Mouse (Mus musculus): Measurements from ENCODE around the gene Btf3l4. TPM values are rescaled to one million over a fixed set of nuclear protein-coding genes. Genes with fewer than 3 reads are reported as not detected.

Gene Btf3l4
- polyA plus RNA-seq, 1 experiment from 2014 or later: 162 TPM

DNA sequence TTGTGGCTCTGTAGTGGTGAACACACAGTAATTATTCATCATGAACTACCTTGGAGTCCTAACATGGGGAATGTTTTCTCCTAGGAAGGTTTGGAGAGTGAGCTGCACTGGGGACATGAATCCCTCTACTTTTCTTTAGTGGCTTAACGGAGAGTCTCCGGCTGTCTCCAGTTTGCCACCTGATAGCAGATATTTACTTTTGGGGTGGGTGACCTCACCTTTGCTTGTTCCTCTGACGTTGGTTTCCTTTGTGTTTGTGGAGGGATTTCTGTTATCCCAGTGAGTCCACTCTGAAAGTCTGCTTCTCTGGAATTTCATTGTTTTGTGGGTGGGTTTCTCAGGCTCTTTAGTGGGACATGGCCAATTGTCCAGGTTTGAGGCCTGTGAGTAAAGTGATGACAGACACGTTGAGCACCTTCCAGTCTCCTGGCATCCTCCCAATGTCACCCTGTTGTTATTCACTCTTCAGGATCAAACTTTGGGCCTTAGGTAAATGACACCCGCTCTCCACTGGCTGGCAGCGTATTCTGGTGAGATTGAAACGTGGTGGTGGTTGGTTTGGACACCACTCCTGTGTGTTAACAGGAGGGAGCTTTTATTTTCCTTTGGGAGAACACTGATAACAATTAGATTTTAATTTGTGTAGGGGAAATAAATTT lies 8.6 kb upstream of the Btf3l4 start:
- Histone ChIP-seq H3K4me2 (no peak overlapping the region), H3K4me3 (replicated peaks) (no peak overlapping the region), H3K27me3 (no peaks in the 10 kb centered on the region), H3K4me1 (no peaks in the 10 kb centered on the region; the same call in 1 of the 2 replicates), H3K27ac (no peak overlapping the region), H3K9ac (no peak overlapping the region), H3K9me3 (replicated peaks) (no peaks in the 10 kb centered on the region), H3K36me3 (peaks cover 10% of the 10 kb centered on the region)
- no peak for ATAC-seq (replicated peaks; ENCODE audit: low FRiP score)
- WGBS: 90% methylated on average over 7 of the region's 7 CpGs

DNA sequence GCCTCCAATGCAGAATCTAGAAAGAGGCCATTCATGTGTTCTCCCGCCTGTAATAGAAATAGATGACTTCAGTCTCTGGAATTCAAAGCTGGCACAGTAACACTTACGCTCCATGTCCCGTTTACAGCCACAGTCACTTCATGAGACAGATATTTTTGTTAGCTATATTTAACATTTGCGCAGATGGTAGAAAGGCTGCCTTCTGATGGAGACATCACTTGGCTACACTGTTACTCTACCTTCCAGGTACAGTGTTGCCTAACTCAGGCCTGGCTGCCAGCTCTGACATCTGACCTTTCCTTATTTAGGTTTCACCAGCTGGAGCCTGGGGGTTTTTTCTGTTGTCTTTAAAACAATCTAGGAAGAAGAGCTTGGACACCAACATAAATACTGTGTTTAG lies 4.6 kb upstream of the Btf3l4 start:
- Histone ChIP-seq H3K27me3 (no peaks in the 10 kb centered on the region), H3K36me3 (peaks cover 10% of the 10 kb centered on the region), H3K4me2 (no peak overlapping the region), H3K9me3 (replicated peaks) (no peaks in the 10 kb centered on the region), H3K4me1 (peaks cover 18% of the 10 kb centered on the region), H3K9ac (no peak overlapping the region), H3K4me3 (replicated peaks) (no peak overlapping the region), H3K27ac (no peak overlapping the region)
- ATAC-seq (replicated peaks; ENCODE audit: low FRiP score): no peak
- 80% methylated on average over 4 of the region's 4 CpGs for WGBS

DNA sequence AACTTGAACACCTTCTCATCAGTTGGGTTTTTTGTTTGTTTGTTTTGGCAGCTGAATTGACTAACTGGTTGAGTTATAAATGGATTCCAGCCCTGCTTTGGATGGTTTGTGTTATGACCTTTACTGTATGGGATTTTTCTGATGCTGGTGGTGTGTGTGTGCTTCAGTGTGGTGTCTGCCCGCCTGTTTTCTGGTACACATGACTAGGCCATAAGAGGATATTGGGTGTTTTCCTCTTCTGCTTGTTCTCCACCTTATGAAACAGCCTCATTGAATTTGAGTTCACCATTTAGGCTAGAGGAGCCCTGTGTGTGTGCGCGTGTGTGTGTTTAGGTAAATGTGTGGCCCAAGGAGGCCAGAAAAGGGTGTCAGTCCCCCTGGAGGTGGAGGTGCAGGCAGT lies 2.1 kb upstream of the Btf3l4 start:
- no peaks in the 10 kb centered on the region for H3K9me3 ChIP-seq (replicated peaks)
- peak overlapping the region; percentile 99 for H3K27ac ChIP-seq
- no peaks in the 10 kb centered on the region for H3K27me3 ChIP-seq
- H3K9ac ChIP-seq: peak overlapping the region; percentile 93
- peaks cover 6% of the 10 kb centered on the region for H3K36me3 ChIP-seq
- H3K4me2 ChIP-seq: peak overlapping the region; percentile 74
- H3K4me3 ChIP-seq (replicated peaks): peak overlapping the region; percentile 89
- peaks cover 28% of the 10 kb centered on the region for H3K4me1 ChIP-seq
- ATAC-seq (replicated peaks; ENCODE audit: low FRiP score): no peak
- WGBS: 47% methylated on average over 3 of the region's 3 CpGs

DNA sequence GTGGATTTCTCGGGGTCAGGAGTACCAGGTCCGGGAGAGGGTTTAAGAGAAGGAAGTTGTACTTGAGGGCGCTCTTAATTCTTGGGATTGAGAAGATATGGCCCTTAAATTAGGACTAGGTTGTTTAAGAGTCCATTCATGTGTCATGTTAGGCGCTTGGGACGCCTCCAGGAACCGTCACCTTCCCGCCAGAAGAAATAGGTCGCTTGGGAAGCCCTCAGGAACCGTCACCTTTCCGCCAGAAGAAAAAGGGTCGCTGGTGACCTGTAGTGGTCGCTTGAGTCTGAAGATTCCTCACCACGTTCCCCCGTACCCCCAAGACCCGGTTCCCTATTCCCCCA lies 1.5 kb upstream of the Btf3l4 start:
- Histone ChIP-seq H3K9ac (peak overlapping the region; percentile 93), H3K4me1 (peaks cover 28% of the 10 kb centered on the region), H3K27ac (peak overlapping the region; percentile 99), H3K4me3 (replicated peaks) (peak overlapping the region; percentile 89), H3K36me3 (peaks cover 8% of the 10 kb centered on the region), H3K4me2 (peak overlapping the region; percentile 74), H3K9me3 (replicated peaks) (no peaks in the 10 kb centered on the region), H3K27me3 (no peaks in the 10 kb centered on the region)
- WGBS: 1% methylated on average over 15 of the region's 15 CpGs
- ATAC-seq (replicated peaks; ENCODE audit: low FRiP score): no peak

DNA sequence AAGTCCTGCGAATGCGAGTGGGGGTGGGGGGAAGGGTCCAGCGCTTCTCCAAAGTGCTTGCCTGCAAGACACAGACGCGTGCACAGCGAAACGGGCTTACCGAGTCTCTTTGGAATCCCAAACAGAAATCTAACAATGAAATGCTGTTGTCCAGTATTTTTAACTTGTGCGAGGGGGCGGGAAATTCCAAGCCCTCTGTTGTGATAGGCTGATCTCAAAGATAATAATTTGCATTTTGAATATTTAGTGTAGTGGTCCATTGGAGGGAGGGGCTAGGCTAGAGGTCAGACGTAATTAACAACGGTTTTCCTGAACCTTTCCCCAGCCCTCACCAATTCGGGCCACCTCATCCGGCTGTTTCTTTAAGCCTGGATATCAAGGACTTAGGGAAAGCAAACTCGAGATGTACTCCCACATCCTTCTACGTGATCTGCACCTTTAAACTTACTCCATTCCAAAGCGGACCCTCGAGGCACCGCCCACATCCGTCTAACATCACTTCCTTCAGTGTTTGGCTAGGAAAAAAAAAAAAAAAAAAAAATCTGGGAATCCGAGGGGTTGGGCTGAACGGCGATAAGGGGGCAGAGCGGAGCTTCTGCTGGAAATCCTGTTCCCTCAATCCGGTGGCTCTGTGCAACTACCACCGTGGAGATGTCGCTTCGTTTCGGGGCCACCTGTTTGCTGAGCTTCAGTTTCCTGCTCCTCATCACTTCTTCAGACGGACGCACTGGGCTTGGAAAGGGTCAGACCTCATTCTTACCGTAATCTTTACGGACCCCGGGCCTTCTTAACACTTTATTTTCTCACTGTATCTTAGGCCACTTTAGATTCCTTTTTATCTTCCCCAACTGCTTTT lies 929 bp upstream of the Btf3l4 start, which contains the start of gene Txndc12:
Txndc12 (plus strand) TSS at position 487 of the 856 bp plus-strand sequence.
- peaks cover 12% of the 10 kb centered on the region for H3K36me3 ChIP-seq
- H3K4me2 ChIP-seq: peak within 1 kb of the TSS; percentile 74
- peaks cover 28% of the 10 kb centered on the region for H3K4me1 ChIP-seq
- peak within 1 kb of the TSS; percentile 93 for H3K9ac ChIP-seq
- WGBS: under 1% methylated on average over 34 of the region's 34 CpGs
- H3K27me3 ChIP-seq: no peaks in the 10 kb centered on the region
- peak; percentile 85 for ATAC-seq (replicated peaks; ENCODE audit: low FRiP score)
- H3K4me3 ChIP-seq (replicated peaks): peak within 1 kb of the TSS; percentile 89
- peak within 1 kb of the TSS; percentile 99 for H3K27ac ChIP-seq
- no peaks in the 10 kb centered on the region for H3K9me3 ChIP-seq (replicated peaks)

DNA sequence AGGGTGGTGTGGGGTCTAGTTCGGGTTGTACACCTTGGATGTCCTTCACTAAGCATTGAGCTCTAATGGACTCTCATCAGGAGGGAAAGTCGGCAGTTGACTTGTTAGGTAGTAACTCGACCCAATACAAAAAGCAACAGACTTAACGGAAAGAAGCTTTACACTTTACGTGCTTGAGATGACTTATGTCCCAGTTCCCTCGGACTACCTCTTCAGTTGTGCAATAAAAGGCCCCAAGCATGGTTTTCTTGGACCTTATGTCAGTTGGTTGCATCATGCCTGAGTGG lies 357 bp upstream of the Btf3l4 start:
- WGBS: 0% methylated on average over 6 of the region's 6 CpGs

DNA sequence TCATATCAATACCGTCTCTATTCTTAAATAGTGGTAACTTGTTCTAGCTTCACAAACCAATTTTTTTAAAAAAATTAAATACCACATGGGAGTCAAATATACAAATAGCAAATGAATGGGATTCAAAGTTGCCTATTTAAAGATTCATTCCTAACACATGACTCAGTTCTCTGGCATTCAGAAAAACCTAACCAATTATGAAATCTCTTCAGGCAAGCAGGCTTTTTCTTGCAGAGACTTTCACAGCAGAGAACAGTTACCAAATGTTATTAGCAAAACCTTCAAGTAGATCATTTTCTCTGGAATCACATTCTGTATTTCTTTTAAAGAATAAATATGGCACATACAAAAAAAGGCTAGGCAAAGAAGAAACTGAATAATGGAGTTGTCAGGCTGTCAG lies 2.7 kb downstream of the Btf3l4 start:
- WGBS: 95% methylated on average over 1 of the region's 1 CpGs
- Histone ChIP-seq H3K4me3 (replicated peaks) (no peak overlapping the region), H3K4me2 (no peak overlapping the region), H3K27ac (no peak overlapping the region), H3K4me1 (peaks cover 15% of the 10 kb centered on the region), H3K9me3 (replicated peaks) (no peaks in the 10 kb centered on the region), H3K36me3 (peaks cover 42% of the 10 kb centered on the region), H3K27me3 (no peaks in the 10 kb centered on the region), H3K9ac (no peak overlapping the region)
- no peak for ATAC-seq (replicated peaks; ENCODE audit: low FRiP score)

More for the DNA sequence above, 357 bp upstream of the Btf3l4 start:
- no peak for ATAC-seq (replicated peaks; ENCODE audit: low FRiP score)
- Histone ChIP-seq H3K36me3 (peaks cover 15% of the 10 kb centered on the region), H3K27me3 (no peaks in the 10 kb centered on the region), H3K27ac (peak overlapping the region; percentile 99), H3K4me3 (replicated peaks) (peak overlapping the region; percentile 89), H3K9ac (peak overlapping the region; percentile 93), H3K9me3 (replicated peaks) (no peaks in the 10 kb centered on the region), H3K4me2 (peak overlapping the region; percentile 74), H3K4me1 (peaks cover 28% of the 10 kb centered on the region)

DNA sequence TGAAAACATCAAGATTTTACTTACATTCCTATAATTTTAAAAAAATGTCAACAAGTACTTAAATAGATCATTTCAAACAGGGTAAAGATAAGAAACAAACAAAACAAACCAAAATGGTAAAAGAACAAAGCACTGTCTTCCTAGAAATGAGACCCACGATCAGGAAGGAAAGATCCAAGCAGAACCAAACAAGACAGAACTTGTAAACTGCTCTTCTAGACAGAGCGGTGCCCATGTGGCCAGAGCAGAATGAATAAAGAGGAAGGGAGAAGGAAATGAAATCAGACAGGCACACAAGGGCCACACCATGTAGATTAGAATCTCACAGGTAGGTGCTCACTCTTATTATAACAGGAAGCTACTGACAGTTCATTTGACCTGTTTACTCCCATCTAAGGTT lies 6.8 kb downstream of the Btf3l4 start:
- peaks cover 79% of the 10 kb centered on the region for H3K36me3 ChIP-seq
- no peak overlapping the region for H3K9ac ChIP-seq
- 91% methylated on average over 2 of the region's 2 CpGs for WGBS
- peaks cover 1% of the 10 kb centered on the region for H3K4me1 ChIP-seq
- ATAC-seq (replicated peaks; ENCODE audit: low FRiP score): no peak
- H3K9me3 ChIP-seq (replicated peaks): no peaks in the 10 kb centered on the region
- H3K4me2 ChIP-seq: no peak overlapping the region
- H3K27me3 ChIP-seq: no peaks in the 10 kb centered on the region
- H3K27ac ChIP-seq: no peak overlapping the region
- no peak overlapping the region for H3K4me3 ChIP-seq (replicated peaks)

DNA sequence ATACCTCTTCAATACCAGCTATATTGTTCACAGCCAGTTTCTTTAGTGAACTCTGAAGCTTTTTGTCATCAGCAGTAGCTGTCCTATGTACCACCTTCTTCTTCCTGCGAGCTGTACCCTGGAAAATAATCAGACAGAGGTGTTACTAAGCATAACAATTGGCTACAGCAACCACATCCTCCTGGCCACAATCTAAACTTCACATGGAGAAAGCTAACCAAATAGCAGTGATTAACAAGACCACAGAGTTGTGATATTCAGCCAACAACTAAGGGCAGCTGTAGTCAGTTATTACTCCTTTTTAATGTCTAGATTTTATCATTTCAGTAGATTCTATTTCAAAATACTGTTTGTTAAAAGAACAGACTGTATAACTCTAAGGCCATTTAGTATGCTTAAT lies 7.3 kb downstream of the Btf3l4 start:
- Histone ChIP-seq H3K9me3 (replicated peaks) (no peaks in the 10 kb centered on the region), H3K9ac (no peak overlapping the region), H3K4me1 (no peaks in the 10 kb centered on the region), H3K4me3 (replicated peaks) (no peak overlapping the region), H3K27ac (no peak overlapping the region), H3K36me3 (peaks cover 84% of the 10 kb centered on the region), H3K4me2 (no peak overlapping the region), H3K27me3 (no peaks in the 10 kb centered on the region)
- ATAC-seq (replicated peaks; ENCODE audit: low FRiP score): no peak
- WGBS: 90% methylated on average over 1 of the region's 1 CpGs

DNA sequence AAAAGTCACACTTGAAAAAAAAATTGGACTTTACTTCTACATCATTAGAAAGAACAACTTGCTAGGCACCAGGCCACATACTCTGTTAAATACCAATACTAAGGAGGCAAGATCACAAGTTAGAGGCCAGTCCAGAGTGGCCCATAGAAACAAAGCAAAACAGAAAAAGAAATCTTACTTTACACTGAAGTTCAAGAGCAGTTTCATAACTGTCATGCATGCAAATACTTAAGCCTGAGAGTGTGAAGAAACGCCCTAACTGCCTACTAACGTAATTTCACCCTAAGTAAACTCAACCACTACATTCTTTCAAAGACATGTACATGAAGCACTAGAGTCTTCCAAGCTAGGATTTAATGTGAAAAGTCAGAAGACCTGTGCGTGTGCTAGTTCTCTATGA lies 7.7 kb downstream of the Btf3l4 start:
- Histone ChIP-seq H3K4me3 (replicated peaks) (no peak overlapping the region), H3K4me2 (no peak overlapping the region), H3K9ac (no peak overlapping the region), H3K27ac (no peak overlapping the region), H3K4me1 (no peaks in the 10 kb centered on the region), H3K27me3 (no peaks in the 10 kb centered on the region), H3K36me3 (peaks cover 88% of the 10 kb centered on the region), H3K9me3 (replicated peaks) (no peaks in the 10 kb centered on the region)
- WGBS: 95% methylated on average over 3 of the region's 3 CpGs
- no peak for ATAC-seq (replicated peaks; ENCODE audit: low FRiP score)

DNA sequence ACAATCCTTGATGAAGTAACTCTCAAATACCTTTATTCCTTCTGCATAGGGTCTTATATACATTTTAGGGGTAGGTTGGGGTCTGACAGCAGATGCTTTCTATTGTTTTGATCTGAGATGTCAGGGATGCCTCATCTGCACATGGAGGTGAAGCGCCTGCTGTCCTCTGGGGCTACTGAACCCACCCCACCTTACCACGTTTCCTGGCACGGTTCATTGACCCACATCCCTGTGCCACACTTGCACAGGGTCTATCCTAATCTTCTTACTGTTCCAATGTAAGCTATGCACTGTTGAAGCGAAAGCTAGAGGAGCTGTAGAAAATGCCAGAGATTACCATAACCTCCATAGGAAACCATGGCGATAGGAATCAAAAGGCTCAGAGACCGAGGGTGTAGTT lies 21.9 kb downstream of the Btf3l4 start:
- Histone ChIP-seq H3K9ac (no peak overlapping the region), H3K9me3 (replicated peaks) (no peaks in the 10 kb centered on the region), H3K36me3 (peaks cover 12% of the 10 kb centered on the region; the same call in 1 of the 2 replicates), H3K27me3 (no peaks in the 10 kb centered on the region), H3K27ac (no peak overlapping the region), H3K4me1 (no peaks in the 10 kb centered on the region), H3K4me2 (no peak overlapping the region), H3K4me3 (replicated peaks) (no peak overlapping the region)
- 65% methylated on average over 6 of the region's 6 CpGs for WGBS
- ATAC-seq (replicated peaks; ENCODE audit: low FRiP score): no peak

DNA sequence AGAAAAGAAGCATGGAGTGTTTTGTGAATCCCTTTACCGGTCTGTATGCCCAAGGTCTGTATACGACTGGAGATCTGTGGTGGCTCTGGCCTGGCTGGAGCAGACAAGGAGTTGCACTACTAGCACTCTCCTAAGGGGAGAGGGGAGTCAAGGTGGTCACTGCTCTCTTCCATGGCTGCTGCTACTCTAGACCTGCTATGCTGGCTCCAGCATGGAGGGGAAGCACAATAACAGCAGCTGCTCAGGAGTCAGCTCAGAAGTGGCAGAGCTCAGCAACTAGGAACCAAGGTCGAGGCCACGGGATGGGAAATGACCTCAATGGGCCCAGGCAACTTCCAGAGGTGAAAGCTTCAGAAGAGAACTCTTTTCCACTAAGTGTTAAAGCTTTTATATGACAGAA lies 22.3 kb downstream of the Btf3l4 start:
- no peak for ATAC-seq (replicated peaks; ENCODE audit: low FRiP score)
- no peaks in the 10 kb centered on the region for H3K4me1 ChIP-seq
- peaks cover 12% of the 10 kb centered on the region; the same call in 1 of the 2 replicates for H3K36me3 ChIP-seq
- H3K27ac ChIP-seq: no peak overlapping the region
- no peak overlapping the region for H3K4me2 ChIP-seq
- H3K27me3 ChIP-seq: no peaks in the 10 kb centered on the region
- no peak overlapping the region for H3K4me3 ChIP-seq (replicated peaks)
- no peaks in the 10 kb centered on the region for H3K9me3 ChIP-seq (replicated peaks)
- H3K9ac ChIP-seq: no peak overlapping the region
- WGBS: 59% methylated on average over 4 of the region's 4 CpGs

All from kidney, embryonic 15.5 days (tissue).